Mouse (Mus musculus) liver, embryonic 14.5 days (tissue): ENCODE measurements around the gene BC048403.

ENCODE experiments used
- CTCF ChIP-seq: IDR thresholded peaks from 2 replicates; pipeline ENCODE4 v1.5.1; 2016; ENCODE audit warnings: antibody characterized with exemption, low read depth, control low read depth
- EP300 ChIP-seq: IDR thresholded peaks from 2 replicates; pipeline ENCODE4 v1.6.1; 2016; ENCODE audit warnings: antibody characterized with exemption, low read depth

GRCm38 (mm10) chr10:121737256-121737655 lies 2.5 kb upstream of the BC048403 start:
- no peak for TF ChIP-seq CTCF
- no peak for TF ChIP-seq EP300
